Mouse (Mus musculus) megakaryocyte-erythroid progenitor cell, adult 5-6 weeks (primary cell): ENCODE measurements at regions not wholly inside any gene's neighbourhood (a gene's known extent, or its start where the extent isn't known, plus 50 kb on each side); places are given as distances from the start of the nearest gene placed in this dataset.

Source experiments
- ATAC-seq: replicated peaks from 2 replicates; pipeline ENCODE4 v1.8.0; 2016; ENCODE audit warnings: mild to moderate bottlenecking, inconsistent platforms; ENCODE audit not compliant: severe bottlenecking, poor library complexity, low FRiP score, low TSS enrichment

- no peak for ATAC-seq
Observed at GRCm38 (mm10) chr13:44019304-44019583, 234.7 kb downstream of the Cd83 start.

- no peak for ATAC-seq
Observed at GRCm38 (mm10) chr13:44020851-44021250, 236.3 kb downstream of the Cd83 start.

- no peak for ATAC-seq
Observed at GRCm38 (mm10) chr13:44022106-44022505, 237.5 kb downstream of the Cd83 start.

- ATAC-seq: no peak
Observed at GRCm38 (mm10) chr13:44024612-44025011, 240.0 kb downstream of the Cd83 start.

GRCm38 (mm10) chr13:44026321-44027255, 242.0 kb downstream of the Cd83 start:
- ATAC-seq: no peak

- ATAC-seq: no peak
Observed at GRCm38 (mm10) chr13:44028081-44028480, 243.5 kb downstream of the Cd83 start.

- ATAC-seq: peak; percentile 59
Observed at GRCm38 (mm10) chr13:44030590-44030989, 246.0 kb downstream of the Cd83 start.

- ATAC-seq: no peak
Observed at GRCm38 (mm10) chr13:44037774-44038294, 253.3 kb downstream of the Cd83 start.

GRCm38 (mm10) chr13:44038322-44038721, 253.7 kb downstream of the Cd83 start:
- ATAC-seq: no peak

GRCm38 (mm10) chr13:44040640-44041039, 256.1 kb downstream of the Cd83 start:
- no peak for ATAC-seq

- no peak for ATAC-seq
Observed at GRCm38 (mm10) chr13:44042730-44043493, 258.3 kb downstream of the Cd83 start.

- ATAC-seq: no peak
Observed at GRCm38 (mm10) chr13:44043494-44043885, 258.9 kb downstream of the Cd83 start.

GRCm38 (mm10) chr13:44044546-44045216, 260.1 kb downstream of the Cd83 start:
- no peak for ATAC-seq

- ATAC-seq: no peak
Observed at GRCm38 (mm10) chr13:44046436-44046835, 261.9 kb downstream of the Cd83 start.

- no peak for ATAC-seq
Observed at GRCm38 (mm10) chr13:44054157-44054556, 269.6 kb downstream of the Cd83 start.

GRCm38 (mm10) chr13:44055573-44056491, 271.3 kb downstream of the Cd83 start:
- no peak for ATAC-seq

GRCm38 (mm10) chr13:44056716-44057115, 272.1 kb downstream of the Cd83 start:
- ATAC-seq: no peak

GRCm38 (mm10) chr13:44057542-44057941, 273.0 kb downstream of the Cd83 start:
- no peak for ATAC-seq

GRCm38 (mm10) chr13:44058277-44058676, 273.7 kb downstream of the Cd83 start:
- ATAC-seq: no peak
